Mouse (Mus musculus): ENCODE data around the gene Ndufs8. TPM values are rescaled to one million over a fixed set of nuclear protein-coding genes. Genes with fewer than 3 reads are reported as not detected.

The Ndufs8 gene
- polyA plus RNA-seq, 1 experiment from 2014 or later, result 330 TPM

- no peaks in the 10 kb centered on the region for H3K27me3 ChIP-seq (replicated peaks)
- no peaks in the 10 kb centered on the region for H3K9me3 ChIP-seq (replicated peaks)
- H3K36me3 ChIP-seq, result peaks cover 16% of the 10 kb centered on the region
- H3K4me3 ChIP-seq (replicated peaks), result no peak overlapping the region
- 88% methylated on average over 5 of the region's 5 CpGs for whole genome bisulfite sequencing
- no peak overlapping the region for H3K9ac ChIP-seq (replicated peaks)
- ATAC-seq (ENCODE audit: low FRiP score), result no peak
- no peak overlapping the region for H3K4me2 ChIP-seq
- H3K4me1 ChIP-seq, result peaks cover 25% of the 10 kb centered on the region
- no peak overlapping the region for H3K27ac ChIP-seq (replicated peaks)
These were observed 2.0 kb upstream of the Ndufs8 start for GRCm38 (mm10) chr19:3914535-3914934.

DNA sequence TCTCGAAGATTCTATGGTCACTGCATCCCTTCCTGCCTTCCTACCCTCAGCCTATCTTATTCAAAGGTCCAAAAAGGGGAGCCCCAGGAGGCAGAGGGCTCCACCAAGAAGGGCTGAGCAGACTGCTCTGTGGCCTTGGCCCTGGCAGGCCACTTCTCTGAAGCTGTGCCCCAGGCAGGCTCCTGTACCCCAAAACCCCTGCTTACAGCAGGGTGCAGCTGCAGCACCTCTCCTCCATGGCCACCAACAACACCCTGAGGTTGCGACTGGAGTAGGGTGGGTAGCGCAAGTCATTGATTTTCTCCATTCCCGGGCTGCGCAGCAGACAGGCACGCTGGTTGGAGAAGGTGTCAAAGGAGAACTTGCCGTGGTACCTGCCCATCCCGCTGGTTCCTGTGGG is 1.1 kb upstream of the Ndufs8 start:
- 88% methylated on average over 8 of the region's 8 CpGs for WGBS
- Histone ChIP-seq H3K9ac (replicated peaks) (peak overlapping the region; percentile 47; the same call in 1 of the 2 replicates), H3K36me3 (peaks cover 23% of the 10 kb centered on the region), H3K27me3 (replicated peaks) (no peaks in the 10 kb centered on the region), H3K4me2 (peak overlapping the region; percentile 89), H3K27ac (replicated peaks) (no peak overlapping the region; the same call in 1 of the 2 replicates), H3K9me3 (replicated peaks) (no peaks in the 10 kb centered on the region), H3K4me1 (peaks cover 25% of the 10 kb centered on the region), H3K4me3 (replicated peaks) (peak overlapping the region; percentile 75)
- ATAC-seq (ENCODE audit: low FRiP score), result no peak

DNA sequence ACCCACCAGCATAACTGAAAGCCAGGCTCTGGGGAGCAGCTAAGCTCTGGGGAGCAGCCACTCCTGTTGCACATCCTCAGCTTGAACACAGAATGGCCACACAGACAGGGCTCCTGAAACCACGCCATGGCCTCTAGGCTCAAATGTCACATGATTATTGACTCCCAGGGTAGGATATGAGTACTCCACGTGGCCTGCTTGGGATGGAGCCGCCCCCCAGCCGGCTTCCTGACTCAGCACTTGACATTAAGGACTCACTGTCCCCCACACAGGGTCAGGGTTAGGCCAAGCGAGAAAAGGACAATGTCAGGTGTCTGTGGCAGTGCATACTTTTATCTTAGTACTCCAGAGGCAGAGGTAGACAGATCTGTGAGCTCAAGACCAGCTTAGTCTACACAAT is 2.4 kb downstream of the Ndufs8 start:
- no peaks in the 10 kb centered on the region for H3K27me3 ChIP-seq (replicated peaks)
- WGBS, result 87% methylated on average over 5 of the region's 5 CpGs
- H3K4me3 ChIP-seq (replicated peaks), result no peak overlapping the region
- no peak overlapping the region for H3K27ac ChIP-seq (replicated peaks)
- H3K4me2 ChIP-seq, result no peak overlapping the region
- no peak for ATAC-seq (ENCODE audit: low FRiP score)
- no peaks in the 10 kb centered on the region for H3K9me3 ChIP-seq (replicated peaks)
- H3K9ac ChIP-seq (replicated peaks), result no peak overlapping the region
- peaks cover 45% of the 10 kb centered on the region for H3K4me1 ChIP-seq
- H3K36me3 ChIP-seq, result peaks cover 29% of the 10 kb centered on the region

DNA sequence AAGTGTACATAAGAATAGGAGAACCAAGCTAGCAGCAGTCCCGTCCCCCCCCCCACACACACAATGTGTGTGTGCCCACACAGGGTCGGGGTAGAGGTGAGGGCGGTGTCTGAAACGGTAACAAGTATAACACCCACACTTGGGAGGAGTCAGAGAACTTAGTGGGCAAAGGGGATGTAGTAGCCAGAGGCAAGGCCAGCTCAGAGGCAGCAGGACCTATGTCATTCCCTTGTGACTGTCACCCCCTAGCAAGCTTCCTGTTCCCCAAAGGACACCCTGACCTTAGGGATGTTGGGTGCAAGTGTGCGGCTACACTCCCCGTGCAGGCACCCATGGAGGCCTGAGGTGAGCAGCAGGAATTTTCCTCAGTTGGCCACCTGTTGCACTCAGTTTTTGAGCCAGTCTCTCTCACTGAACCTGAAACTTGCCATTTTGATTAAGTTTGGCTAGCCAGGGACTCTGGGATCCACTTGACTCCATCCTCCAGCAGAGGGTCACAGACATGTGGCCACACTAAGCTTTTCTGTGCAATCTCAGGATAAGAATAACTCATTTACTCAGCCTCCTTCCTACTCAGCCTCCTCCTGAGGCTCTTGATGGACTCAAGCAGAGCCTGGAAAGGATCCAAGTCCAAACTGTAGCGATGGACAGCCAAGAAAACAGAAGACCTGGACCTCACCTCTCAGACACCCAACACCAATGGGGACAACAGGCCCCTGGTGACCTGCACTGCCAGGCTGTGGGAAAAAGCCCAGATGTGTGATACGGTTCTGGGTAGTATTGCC is 4.5 kb downstream of the Ndufs8 start:
- H3K9me3 ChIP-seq (replicated peaks), result no peaks in the 10 kb centered on the region
- ATAC-seq (ENCODE audit: low FRiP score), result no peak
- peaks cover 40% of the 10 kb centered on the region for H3K4me1 ChIP-seq
- peak overlapping the region; percentile 83 for H3K4me2 ChIP-seq
- H3K4me3 ChIP-seq (replicated peaks), result no peak overlapping the region
- peaks cover 29% of the 10 kb centered on the region for H3K36me3 ChIP-seq
- WGBS, result 81% methylated on average over 8 of the region's 8 CpGs
- H3K27ac ChIP-seq (replicated peaks), result no peak overlapping the region
- no peak overlapping the region for H3K9ac ChIP-seq (replicated peaks)
- no peaks in the 10 kb centered on the region for H3K27me3 ChIP-seq (replicated peaks)

GRCm38 (mm10) chr19:3906795-3907786 is 5.5 kb downstream of the Ndufs8 start, which contains the start of gene Tcirg1:
Gene Tcirg1 (minus strand): TSS chr19:3907133.
- WGBS, result 7% methylated on average over 36 of the region's 36 CpGs
- no peaks in the 10 kb centered on the region for H3K27me3 ChIP-seq (replicated peaks)
- peak within 1 kb of the TSS; percentile 44 for H3K9ac ChIP-seq (replicated peaks)
- peak within 1 kb of the TSS; percentile 63 for H3K27ac ChIP-seq (replicated peaks)
- H3K4me2 ChIP-seq, result peak within 1 kb of the TSS; percentile 83
- H3K36me3 ChIP-seq, result peaks cover 29% of the 10 kb centered on the region
- peak; percentile 75 for ATAC-seq (ENCODE audit: low FRiP score)
- no peaks in the 10 kb centered on the region for H3K9me3 ChIP-seq (replicated peaks)
- H3K4me1 ChIP-seq, result peaks cover 38% of the 10 kb centered on the region
- H3K4me3 ChIP-seq (replicated peaks), result peak within 1 kb of the TSS; percentile 49

GRCm38 (mm10) chr19:3906326-3906725 is 6.2 kb downstream of the Ndufs8 start:
- Histone ChIP-seq H3K9ac (replicated peaks) (peak overlapping the region; percentile 44), H3K27ac (replicated peaks) (no peak overlapping the region), H3K36me3 (peaks cover 29% of the 10 kb centered on the region), H3K4me2 (peak overlapping the region; percentile 83), H3K4me1 (peaks cover 30% of the 10 kb centered on the region), H3K9me3 (replicated peaks) (no peaks in the 10 kb centered on the region), H3K4me3 (replicated peaks) (peak overlapping the region; percentile 49), H3K27me3 (replicated peaks) (no peaks in the 10 kb centered on the region)
- ATAC-seq (ENCODE audit: low FRiP score), result no peak
- 47% methylated on average over 10 of the region's 10 CpGs for WGBS

GRCm38 (mm10) chr19:3905261-3905969 is 7.2 kb downstream of the Ndufs8 start:
- peak overlapping the region; percentile 61 for H3K27ac ChIP-seq (replicated peaks)

GRCm38 (mm10) chr19:3904363-3904675 is 8.3 kb downstream of the Ndufs8 start:
- H3K27ac ChIP-seq (replicated peaks), result no peak overlapping the region
- peaks cover 23% of the 10 kb centered on the region for H3K4me1 ChIP-seq
- WGBS, result 69% methylated on average over 10 of the region's 10 CpGs
- no peak overlapping the region for H3K4me3 ChIP-seq (replicated peaks)
- no peak for ATAC-seq (ENCODE audit: low FRiP score)
- H3K27me3 ChIP-seq (replicated peaks), result no peaks in the 10 kb centered on the region
- no peak overlapping the region for H3K9ac ChIP-seq (replicated peaks)
- H3K9me3 ChIP-seq (replicated peaks), result no peaks in the 10 kb centered on the region
- H3K36me3 ChIP-seq, result peaks cover 11% of the 10 kb centered on the region
- H3K4me2 ChIP-seq, result 0 out of 2 replicates have a peak overlapping the region, but pooled peaks have one; percentile 83

More at GRCm38 (mm10) chr19:3905261-3905969, 7.2 kb downstream of the Ndufs8 start:
- Histone ChIP-seq H3K4me2 (peak overlapping the region; percentile 83), H3K4me3 (replicated peaks) (peak overlapping the region; percentile 49; the same call in 1 of the 2 replicates), H3K36me3 (peaks cover 22% of the 10 kb centered on the region), H3K9me3 (replicated peaks) (no peaks in the 10 kb centered on the region), H3K27me3 (replicated peaks) (no peaks in the 10 kb centered on the region), H3K4me1 (peaks cover 25% of the 10 kb centered on the region), H3K9ac (replicated peaks) (no peak overlapping the region)
- 68% methylated on average over 6 of the region's 6 CpGs for WGBS
- no peak for ATAC-seq (ENCODE audit: low FRiP score)

- Histone ChIP-seq H3K4me3 (replicated peaks) (no peak overlapping the region), H3K27ac (replicated peaks) (no peak overlapping the region), H3K36me3 (peaks cover 6% of the 10 kb centered on the region), H3K9me3 (replicated peaks) (no peaks in the 10 kb centered on the region), H3K9ac (replicated peaks) (no peak overlapping the region), H3K27me3 (replicated peaks) (no peaks in the 10 kb centered on the region), H3K4me2 (no peak overlapping the region), H3K4me1 (peaks cover 23% of the 10 kb centered on the region)
- WGBS, result 64% methylated on average over 25 of the region's 25 CpGs
- no peak for ATAC-seq (ENCODE audit: low FRiP score)
These were observed 8.8 kb downstream of the Ndufs8 start for GRCm38 (mm10) chr19:3903648-3904362.

DNA sequence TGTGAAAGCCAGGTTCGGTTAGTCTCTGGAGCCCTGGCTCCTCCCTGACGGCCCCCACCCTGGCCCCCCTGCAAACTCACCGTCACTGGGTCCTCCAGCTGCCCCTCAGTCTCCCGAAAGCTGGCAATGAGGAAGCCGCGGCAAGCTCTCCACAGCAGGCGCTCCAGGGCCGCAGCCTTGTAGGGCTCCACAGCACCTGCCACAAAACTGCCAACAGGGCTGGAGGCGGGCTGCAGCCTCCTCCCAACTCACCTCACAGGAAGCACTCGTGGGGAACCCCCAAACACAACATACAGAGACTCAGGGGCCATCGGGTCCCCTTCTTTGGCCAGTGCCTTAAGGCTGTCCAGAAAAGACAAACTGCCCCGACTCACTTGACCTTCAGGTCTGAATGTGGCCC is 9.6 kb downstream of the Ndufs8 start:
- Histone ChIP-seq H3K27ac (replicated peaks) (no peak overlapping the region), H3K36me3 (no peaks in the 10 kb centered on the region), H3K27me3 (replicated peaks) (no peaks in the 10 kb centered on the region), H3K4me1 (peaks cover 21% of the 10 kb centered on the region), H3K9ac (replicated peaks) (no peak overlapping the region), H3K4me2 (no peak overlapping the region), H3K4me3 (replicated peaks) (no peak overlapping the region), H3K9me3 (replicated peaks) (no peaks in the 10 kb centered on the region)
- no peak for ATAC-seq (ENCODE audit: low FRiP score)
- 81% methylated on average over 12 of the region's 12 CpGs for WGBS

- Histone ChIP-seq H3K4me3 (replicated peaks) (no peak overlapping the region), H3K27me3 (replicated peaks) (no peaks in the 10 kb centered on the region), H3K27ac (replicated peaks) (no peak overlapping the region), H3K4me2 (no peak overlapping the region), H3K9ac (replicated peaks) (no peak overlapping the region), H3K36me3 (peaks cover 18% of the 10 kb centered on the region), H3K4me1 (0 out of 2 replicates have a peak, but pooled peaks cover 14% of the 10 kb centered on the region), H3K9me3 (replicated peaks) (no peaks in the 10 kb centered on the region)
- WGBS, result 93% methylated on average over 4 of the region's 4 CpGs
- no peak for ATAC-seq (ENCODE audit: low FRiP score)
These were observed 13.0 kb downstream of the Ndufs8 start for GRCm38 (mm10) chr19:3899618-3900017.

Data from neural tube, embryonic 15.5 days (tissue).